Mouse (Mus musculus): ENCODE results near the gene Fam172a. TPM values are rescaled to one million over a fixed set of nuclear protein-coding genes. Genes with fewer than 3 reads are reported as not detected.
A peak's percentile ranks its signal among the peaks of the same experiment; 100 is the strongest.

The Fam172a gene
- total RNA-seq, 2 experiments from 2014 or later, result 39.8 to 41.6 TPM

DNA sequence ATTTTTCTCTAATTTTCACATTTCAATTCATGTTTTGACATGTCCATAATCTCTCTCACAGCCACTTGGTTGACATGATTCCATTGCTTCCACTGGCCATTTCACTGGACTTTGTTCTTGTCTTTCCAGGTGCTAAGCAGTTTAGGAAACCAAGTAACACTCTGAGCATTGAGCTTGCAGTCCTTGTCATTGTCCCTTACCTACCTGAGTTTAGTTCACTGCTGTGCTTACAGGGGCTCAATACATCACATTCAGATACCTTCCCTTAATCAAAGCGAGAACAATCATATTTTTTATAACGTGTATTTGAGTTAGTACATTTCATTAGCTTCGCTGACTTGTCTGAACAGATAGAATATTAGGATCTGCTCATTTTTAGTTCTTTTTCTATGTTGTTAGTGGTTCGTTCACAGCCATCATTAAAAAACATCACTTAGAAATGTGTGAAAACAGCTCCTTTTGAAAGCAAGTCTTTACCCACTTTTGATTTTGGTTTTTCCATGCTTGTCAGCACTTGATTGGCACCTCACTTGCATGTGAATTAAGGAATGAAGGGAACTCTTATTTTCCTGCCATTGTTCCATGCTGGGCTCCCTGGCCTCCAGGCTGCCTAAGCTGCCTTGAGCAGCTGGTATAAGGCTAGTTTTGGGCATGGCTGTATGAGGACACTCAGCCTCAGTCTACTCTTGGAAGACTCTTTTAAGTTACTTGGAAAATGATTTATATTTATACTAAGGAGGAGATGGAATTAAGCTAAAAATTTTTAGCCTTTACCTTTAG, 257.9 kb downstream of the Fam172a start:
- DNase-seq (ENCODE audit: low spot score in 2 of 2), result no peak

DNA sequence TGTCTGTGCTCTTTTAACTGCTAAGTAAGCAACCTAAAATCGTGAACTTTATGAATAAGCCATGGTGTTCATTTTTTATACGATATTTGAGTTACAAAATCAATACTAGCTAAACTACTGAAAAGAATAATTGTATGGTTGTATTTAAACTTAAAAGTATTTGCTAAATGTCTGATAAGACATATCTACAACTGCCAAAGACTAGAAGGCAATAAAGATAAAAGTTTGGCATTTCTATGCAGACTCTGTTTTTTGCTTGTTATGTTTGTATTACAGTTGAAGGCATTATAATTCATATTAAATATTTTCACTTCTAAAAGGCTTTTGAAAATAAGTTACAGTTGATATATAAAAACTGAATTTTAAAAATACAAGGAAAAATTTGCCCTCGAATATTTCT, 274.4 kb downstream of the Fam172a start:
- DNase-seq (ENCODE audit: low spot score in 2 of 2), result no peak

DNA sequence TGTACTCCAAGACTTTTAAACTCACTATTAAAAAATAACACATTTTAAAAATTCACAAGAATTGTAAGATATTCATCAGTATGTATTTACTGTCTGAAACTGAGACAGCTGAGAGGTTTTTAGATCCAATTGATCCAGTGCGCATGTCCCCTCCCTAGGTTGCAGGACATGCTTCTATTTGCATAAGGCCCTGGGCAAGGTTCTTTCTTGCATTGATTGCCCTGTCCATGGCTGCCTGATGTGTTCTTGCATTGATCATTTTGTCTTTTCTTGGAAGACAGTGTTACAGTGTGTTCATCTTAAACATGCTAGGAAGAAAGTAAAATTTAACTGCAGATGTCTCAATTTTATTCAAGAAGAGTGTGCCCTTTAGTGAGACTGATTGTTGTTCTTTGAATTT, 275.3 kb downstream of the Fam172a start:
- no peak for DNase-seq (ENCODE audit: low spot score in 2 of 2)

DNA sequence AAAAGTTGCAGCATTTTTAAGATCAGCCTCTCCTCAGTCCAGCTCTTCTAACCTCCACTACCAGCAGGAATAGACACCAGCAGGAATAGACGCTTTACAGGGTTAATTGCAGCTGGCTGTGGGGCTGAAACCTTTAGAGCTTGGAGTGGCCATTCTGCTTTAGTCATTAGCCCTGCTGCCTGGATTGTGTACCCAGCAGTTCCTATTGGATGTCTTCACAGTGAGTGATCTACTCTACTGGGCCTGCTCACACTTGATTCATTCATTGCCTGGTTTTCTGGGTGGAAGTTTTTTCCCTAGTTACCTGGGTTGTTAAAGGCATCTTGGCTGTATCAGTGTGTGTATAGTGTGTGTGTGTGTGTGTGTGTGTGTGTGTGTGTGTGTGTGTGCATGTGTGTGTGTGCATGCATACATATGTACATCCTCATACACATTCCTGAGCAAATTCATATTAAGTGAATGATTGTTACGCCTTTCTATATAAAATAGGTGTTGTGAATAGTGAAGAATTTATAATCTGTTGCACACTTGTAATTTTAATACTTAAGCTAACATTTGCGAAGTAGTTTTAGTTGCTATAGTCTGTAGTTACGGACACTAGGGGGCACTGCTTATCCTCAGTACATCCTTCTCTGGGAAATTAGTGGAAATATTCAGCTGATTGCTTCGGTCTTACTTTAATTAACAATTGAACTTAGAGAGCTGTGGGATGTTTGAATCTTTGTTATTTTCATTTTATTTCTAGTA, 280.4 kb downstream of the Fam172a start:
- peak; percentile 21 to 70 for DNase-seq (ENCODE audit: low spot score in 2 of 2)

DNA sequence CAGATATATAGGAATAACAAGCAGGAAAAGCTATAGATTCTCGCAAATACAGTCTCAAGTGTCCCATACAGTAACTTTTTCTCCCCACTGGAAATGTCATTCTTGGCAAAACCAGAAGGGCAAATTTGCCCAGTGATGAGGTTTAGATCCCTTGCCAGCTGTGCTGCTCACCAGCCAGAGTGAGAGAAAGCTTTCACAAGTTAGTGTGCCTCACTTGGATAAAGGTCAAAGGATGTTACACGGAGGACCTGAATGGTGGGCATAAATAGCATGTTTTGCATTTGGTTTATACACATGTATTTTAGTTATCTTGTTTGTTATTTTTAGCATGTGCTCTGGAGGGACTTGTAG, 281.0 kb downstream of the Fam172a start:
- DNase-seq (ENCODE audit: low spot score in 2 of 2), result no peak

DNA sequence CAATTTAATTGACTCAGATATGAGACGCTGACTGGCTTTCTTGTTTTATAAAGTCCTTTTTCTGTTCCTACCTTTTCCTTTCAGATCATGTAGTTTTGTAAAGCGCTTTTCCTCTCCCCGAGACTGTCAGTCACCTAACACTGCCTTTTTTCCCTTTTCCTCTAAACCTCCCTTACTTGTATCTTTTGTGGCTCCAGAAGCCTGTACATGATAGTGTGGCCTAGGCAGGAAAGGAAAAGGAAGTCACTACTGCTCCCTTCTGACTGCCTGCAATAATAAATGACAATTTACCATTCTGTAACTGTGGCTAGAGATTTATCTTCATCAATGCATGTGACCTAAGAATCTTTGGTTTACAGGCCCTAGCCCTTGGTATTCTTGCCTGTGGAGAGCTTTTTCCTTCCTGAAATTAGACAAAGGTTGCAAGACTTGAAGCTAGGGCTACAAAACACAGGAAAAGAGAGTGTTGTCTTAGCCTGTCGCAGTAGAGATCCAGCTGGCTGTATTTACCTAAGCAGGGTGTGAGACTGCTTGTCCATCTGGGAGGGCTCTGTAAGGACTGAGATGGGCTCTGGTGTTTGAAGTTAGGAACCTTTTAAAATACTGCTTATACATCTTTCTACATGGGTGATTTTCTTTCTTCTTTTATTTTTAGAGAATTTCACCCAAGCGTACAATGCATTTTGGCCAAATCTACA, 289.5 kb downstream of the Fam172a start:
- DNase-seq (ENCODE audit: low spot score in 2 of 2), result no peak

DNA sequence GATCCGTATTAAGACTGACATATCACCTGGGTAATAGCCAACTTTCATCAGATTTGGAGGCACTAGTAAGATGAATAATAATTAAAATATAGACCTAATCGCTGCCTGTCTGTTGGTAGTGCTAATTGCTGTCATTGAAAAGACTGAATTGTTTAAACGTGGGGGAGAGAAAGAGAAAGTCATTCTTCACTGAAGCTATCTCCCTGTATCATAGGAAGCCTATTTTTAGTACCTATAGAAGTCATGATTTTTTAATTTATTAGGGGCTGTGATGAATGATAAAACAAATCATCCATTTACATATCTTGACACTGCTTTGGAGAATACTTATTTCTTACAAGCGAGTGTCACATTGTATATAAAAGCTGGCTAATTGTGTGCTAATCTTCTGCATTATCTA, 302.8 kb downstream of the Fam172a start:
- DNase-seq (ENCODE audit: low spot score in 2 of 2), result no peak

DNA sequence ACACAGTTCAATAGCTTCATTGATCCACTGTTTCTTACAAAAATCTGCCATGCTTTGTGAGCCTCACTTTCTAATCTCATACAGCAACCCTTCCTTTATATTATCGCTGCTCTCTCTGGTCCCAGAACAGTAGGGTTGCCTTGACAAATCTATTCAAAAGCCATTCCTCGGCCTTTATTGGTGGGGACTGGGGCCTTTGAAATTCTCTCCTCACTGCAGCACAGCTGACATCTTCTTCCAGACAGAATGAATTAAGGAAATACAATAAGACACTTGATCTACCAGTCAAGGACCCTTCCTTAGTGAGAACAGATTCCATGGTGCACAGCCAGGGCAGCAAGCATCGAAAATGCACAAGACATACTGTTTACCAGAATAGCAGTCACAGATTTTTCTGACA, 303.5 kb downstream of the Fam172a start:
- no peak for DNase-seq (ENCODE audit: low spot score in 2 of 2)

DNA sequence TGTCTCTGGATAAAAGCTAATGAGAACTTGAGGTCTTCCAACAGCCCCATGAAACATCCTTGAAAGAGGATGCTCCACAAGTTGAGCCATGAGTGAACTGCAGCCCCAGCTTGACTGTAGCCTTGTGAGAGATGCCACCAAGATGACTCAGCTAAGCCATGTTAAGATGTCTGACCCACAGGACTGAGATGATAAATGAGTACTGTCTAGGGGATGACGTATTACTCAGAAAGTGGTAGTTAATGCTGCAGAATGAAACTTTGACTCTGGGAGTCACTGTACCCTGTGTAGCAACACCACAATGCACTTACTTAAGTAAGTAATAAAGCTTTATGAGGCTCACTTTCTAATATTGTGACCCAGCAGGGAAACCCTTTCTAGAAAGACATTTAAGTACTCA, 308.3 kb downstream of the Fam172a start:
- no peak for DNase-seq (ENCODE audit: low spot score in 2 of 2)

DNA sequence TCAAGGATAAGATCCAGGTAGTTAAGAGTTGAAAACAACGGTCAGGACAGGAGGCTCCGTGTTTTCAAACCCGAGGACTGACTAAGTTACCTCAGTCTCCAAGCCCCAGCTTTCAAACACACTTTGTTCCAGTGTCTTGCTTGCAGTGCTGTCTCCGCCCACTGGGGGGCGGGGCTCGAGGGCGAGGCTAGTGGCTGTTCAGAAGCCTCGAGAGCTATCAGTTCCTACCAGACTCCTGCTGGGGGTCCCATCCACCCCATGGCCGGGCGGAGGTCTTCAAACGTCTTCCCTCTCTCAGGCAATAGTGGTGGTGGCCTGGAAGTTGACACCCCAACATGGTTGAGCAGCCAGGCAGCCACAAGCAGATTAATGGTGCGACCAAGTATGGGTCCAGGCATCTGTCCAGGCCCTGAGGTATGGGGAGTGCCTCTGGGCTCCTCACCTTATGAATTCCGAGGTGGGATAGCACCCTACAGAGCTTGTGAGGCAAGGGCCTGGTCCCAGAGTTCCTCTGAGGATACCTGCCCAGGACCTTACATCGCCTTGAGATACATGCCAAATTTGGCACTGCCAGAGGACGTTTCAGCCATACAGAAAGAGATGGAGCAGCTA, 323.0 kb downstream of the Fam172a start, which contains the start of gene Pou5f2:
Gene Pou5f2 (plus strand): TSS at position 220 of the 612 bp plus-strand sequence.
- DNase-seq (ENCODE audit: low spot score in 2 of 2), result no peak

DNA sequence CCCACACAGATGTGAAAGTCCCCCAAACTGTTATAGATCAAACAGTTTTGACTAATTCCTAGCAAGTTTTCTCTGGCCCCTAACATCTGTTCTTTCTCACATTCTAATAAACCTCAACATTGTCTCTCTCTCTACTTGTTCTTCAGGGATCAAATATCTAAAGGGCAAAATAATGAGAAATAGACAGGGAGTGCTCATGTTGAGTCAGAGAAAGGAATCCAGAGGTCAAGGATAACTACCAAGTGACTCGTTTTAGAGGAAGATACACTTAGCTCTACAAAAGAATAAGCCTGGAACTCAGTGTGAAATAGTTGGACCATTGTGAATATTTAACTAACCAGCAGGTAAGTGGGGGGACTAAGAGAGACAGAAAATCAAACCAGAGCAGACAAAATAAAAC, 331.0 kb downstream of the Fam172a start:
- no peak for DNase-seq (ENCODE audit: low spot score in 2 of 2)

DNA sequence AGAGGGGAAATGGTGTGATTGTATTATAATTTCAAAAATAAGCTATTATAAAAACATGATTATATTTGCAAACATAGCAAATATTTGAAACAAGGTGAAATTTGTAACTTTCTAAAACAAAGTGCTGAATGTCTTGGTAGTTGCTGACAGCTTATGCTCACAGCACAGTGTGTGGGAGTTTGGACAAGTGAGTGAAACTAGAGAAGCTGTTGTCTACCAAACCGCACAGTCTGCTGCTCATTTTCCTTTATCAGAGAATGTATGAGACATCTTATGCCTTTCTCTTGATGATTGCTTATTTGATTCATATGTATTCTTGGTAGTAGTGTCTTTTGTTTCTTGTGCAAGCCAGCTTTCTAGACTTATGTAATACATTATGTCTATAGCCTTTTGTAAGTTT, 335.4 kb downstream of the Fam172a start:
- no peak for DNase-seq (ENCODE audit: low spot score in 2 of 2)

DNA sequence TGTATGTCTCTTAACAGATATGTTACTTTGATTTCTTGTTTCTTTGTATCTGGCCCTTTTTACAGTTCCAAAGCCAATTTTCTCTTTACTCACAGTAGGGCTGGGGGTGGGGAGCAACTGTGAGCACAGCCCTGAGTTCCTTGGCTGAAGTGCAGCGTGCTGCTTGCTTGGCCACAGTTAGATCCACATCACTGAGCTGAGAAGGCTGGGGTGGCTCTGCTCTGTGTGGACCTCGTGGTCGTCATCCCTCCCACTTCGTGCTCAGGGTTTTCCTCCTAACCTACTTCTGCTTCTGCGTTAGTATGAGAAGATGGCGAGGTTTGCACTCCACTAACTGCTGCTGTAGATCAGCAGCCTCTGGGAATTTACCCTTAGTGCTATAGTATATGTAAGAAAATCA, 341.4 kb downstream of the Fam172a start:
- no peak for DNase-seq (ENCODE audit: low spot score in 2 of 2)

DNA sequence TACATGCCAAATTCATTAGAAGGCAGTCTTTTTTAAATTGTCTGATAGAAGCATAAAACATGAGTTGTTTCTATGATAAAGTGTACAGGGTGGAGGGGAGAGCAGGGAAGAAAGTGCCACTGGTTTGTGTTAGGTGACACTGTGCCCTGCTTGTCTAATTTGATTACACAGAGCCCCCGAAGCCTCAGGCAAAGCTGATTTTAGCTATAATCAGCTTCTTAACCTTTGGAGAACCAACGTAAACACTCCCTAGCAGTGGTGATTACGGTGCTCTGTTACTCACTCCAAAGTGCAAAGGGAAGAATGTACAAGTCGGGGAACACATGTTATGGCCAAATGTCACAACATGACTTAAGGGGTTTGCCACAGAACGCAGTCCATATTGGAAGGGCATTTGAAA, 343.3 kb downstream of the Fam172a start:
- DNase-seq (ENCODE audit: low spot score in 2 of 2), result no peak

DNA sequence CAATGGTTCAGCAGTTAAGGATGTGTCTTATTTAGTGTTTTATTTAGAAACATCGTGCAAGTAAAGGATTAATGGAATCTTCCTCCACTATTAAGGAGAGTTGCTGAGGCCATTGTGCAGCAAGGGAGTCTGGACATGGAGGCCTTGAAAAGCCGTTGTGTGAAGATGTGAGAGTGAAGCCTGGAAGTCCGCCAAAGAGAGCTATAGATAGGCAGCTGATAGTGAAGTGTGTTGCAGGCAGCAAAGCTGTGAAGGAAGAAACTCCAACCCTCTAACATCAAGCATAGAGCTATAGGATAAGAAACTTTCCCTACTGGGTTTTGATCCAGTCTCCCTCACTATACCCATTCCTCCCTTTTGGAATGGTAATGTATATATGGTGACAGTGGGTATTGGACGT, 385.9 kb downstream of the Fam172a start:
- DNase-seq (ENCODE audit: low spot score in 2 of 2), result no peak

DNA sequence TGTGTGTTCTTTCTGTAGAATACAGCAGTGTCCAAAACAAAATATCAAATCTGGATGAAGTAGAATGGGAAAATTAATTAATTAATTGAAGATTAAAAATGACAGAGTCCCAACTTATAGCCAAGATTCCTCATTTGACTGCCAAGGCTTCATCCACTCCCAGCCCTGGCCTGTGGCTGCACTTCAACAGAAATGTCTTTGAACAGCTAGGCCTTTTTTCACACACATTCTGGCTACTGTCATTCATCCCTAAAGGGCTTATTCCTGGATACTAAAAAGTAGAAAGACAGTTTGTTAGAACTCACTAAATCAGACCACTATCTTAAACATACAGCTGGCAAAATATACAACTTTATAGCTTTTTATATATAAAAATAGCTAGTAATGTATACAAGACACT, 388.9 kb downstream of the Fam172a start:
- DNase-seq (ENCODE audit: low spot score in 2 of 2), result no peak

DNA sequence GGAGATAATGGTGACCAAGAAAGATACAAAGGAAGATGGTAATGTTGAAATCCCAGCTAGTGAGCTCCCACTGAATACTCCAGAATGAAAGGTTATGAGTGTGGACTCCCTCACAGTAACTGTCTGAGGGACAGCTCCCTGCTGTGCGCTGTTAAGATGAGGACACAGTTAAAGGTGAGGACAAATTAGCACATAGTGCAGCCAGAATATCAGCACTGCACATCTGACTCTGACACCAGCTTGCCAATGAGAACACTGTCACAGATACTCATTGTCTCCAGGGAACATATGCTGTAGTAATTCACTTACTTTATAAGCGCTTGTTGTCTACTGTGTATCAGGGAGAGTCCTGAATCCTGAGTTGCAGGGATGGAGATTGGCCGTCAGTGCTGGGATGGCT, 390.1 kb downstream of the Fam172a start:
- DNase-seq (ENCODE audit: low spot score in 2 of 2), result no peak

DNA sequence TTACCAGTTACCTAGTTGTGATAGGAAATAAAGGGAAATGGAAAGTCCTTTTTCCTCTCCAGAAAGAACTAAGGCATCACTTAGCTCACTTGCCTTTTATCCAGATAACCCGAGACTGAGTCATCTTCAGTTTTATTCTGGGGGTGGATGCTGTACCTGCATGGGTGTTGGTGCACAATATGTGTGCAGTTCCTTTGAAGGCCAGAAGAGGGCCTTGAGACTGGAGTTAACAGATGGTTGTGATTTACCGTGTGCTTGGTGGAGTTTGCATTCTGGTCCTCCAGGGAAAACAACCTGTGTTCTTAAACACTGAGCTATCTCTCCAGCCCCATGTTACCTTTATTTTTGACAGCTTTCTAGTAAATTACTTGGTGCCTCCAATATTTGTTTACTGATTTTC, 392.5 kb downstream of the Fam172a start:
- DNase-seq (ENCODE audit: low spot score in 2 of 2), result no peak

DNA sequence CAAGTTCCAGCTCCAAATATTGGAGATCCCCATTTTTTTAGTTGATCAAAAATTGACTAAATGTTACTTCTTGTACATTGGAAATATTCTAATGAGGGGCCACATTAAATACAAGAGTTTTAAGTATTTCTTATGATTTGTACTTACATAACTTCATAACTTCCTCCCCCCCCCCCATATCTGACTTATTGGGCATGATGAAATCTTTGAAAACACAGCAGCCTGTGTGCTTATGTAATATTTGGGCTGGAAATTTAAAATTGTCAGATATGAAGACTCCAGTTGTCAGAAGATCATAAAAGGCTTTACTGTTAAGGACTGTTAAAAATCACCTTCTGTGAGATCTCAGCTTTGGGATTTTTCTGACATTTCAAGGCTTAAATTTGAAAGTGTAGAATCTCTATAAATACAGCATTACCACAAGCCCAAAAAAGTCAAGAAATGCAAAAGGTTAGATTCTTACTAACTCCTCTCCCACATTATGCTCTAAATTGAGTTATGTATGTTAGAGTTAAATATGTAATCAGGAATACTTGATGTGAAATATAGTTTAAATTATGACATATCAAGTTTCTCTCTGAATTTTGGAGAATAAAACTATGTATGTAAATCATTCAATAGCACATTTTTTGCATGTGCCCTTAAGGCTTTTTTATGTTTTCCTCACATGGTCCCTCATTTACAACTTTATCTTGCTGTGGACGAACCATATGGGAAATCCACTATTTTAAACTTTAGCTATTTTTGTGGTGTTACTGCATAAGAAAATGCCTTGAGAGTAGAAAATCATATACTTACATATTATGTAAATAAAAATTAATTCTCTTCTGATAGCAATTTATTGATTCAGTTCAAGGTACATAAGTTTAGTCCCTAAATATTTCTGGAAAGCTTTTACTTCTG, 393.5 kb downstream of the Fam172a start:
- DNase-seq (ENCODE audit: low spot score in 2 of 2), result no peak

DNA sequence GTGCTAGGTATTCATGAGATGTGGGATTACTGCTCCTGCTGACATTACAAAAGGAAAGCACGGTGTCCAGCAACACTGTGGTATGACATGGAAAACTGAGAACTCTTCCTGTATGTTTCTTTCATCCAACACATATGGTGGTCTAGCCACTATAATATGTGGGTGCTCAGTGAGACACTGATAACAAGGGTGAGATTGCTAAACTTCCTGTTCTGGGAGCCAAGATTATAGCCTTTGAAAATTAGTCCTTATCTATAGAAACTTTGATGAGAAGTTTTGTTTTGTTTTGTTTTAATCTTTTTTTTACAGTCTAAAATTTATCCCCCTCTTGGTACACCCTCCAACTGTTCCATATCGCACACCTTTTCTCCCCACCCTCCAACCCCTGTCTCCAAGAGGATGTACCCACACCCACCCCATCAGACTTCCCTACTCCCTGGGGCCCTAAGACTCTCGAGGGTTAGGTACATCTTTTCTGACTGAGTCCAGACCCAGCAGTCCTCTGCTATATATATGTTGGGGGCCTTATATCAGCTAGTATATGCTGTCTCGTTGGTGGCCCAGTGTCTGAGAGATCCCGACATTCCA, 397.1 kb downstream of the Fam172a start:
- no peak for DNase-seq (ENCODE audit: low spot score in 2 of 2)
